Mouse (Mus musculus) T-cell, adult 2 months (primary cell): ENCODE data around the gene Amot.

Experiments used
- DNase-seq: peaks from one replicate; pipeline ENCODE4 v3.0.0; 2022; ENCODE audit warnings: low spot score

Gene Amot

DNA sequence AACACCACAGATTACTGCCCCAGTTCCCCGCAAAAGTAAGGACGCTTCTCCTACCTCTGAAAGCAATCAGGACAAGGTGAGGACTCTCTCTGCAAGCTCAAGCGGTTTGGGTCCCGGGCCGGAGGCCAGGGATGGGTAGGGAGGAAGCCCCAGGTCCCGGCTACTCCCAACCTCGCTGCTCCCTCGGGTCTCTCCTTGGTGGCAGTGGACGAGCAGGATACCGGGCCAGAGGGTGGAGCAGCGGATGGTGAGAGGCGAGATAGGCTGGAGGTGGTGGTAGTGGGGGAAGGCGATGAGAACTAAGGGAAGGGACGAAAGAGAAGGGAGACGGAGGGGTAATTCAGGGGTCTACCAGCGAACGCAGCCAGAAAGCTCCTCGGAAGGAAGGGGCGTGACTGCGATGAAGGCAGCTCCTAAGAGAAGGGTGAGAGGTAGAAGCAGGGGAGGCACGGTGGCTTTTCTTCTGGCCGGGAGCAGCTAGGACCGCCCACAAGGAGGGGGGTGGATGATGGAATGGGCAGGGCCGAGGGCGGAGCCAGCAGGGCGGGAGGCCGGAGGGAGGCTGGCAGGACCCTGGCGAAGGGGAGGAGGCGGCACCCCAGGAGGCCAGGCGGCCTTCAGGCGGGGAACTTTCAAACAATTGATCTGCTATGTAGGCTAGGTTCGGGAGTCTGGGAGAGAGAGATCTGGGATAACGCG, at the start of gene Amot:
Amot (minus strand) TSS at position 465 of the 699 bp plus-strand sequence.
- DNase-seq, result peak; percentile 38

DNA sequence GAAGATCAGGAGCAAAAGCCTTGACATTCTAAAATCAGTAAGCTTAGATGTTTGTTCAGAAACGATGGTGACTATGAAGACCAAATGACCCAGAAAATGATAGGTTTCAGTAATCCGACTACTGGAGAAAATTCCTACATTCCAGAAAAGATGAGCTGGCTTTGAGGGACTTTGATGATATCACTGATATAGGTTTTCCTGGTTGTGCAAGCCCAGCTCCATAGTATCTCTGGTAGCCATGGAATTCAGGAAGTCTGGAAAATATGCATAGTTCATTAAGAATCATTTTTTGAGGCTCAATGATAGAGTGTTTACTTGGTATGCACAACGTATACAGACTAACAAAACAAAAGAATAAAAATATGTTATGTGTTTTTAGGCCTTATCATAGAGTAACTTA, 40.1 kb upstream of the Amot start:
- DNase-seq, result no peak

DNA sequence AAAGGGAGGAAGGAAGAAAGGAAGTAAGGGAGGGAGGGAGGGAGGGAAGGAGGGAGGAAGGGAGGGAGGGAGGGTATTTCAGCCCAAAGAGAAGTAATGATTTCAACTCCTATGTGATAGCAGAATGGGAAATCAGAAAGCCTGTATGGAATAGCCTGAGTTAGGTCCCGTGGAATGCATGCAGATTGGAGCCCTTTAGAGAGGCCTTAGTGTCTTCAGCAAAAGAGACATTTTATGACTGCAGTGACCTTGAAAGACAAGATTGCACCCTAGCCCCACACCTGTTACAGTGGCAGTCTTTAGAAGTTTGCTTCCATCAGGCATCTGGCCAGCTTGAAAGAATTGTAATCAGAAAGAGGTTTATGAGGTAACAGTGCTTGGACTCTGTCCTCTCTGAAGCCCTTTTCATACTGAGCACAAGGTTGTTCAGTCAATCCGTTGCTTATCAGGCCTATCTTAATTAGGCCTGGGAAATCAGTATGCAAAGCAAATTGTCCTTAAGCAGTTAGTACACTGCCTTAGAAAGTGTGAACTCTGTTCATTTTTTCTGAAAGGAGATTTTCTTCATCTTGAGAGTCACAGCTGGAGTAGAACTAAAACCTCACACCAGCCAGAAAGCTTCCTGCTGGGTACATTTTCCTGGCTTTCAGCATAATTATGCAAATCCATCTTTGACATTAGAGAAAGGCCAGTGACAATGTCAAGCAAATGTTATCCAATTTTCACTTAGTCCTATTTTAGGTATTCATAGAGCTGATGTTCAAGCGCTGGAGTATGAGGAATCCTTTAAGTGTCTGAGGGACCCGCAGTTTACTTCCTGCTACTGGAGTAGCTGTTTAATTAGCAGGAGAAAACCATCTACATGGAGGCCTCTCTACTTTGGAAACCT, 38.9 kb upstream of the Amot start:
- no peak for DNase-seq

DNA sequence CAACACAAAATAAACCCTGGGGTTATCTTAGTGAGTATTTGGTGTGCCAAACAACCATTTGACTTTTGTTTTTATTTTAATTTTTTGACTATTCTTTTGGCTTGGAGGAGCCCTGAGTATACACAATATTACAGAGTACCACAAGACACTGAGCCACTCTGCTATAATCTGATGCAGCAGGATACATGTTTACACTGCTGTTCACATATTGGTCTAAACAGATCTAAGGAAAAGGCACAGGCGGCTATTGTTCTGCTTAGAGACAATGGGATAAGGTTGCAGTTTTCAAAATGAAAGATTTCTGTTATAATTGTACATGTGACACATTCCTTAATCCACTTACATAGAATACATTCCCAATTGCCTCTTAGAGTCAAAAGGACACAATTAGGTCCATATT, 36.1 kb upstream of the Amot start:
- DNase-seq, result no peak

DNA sequence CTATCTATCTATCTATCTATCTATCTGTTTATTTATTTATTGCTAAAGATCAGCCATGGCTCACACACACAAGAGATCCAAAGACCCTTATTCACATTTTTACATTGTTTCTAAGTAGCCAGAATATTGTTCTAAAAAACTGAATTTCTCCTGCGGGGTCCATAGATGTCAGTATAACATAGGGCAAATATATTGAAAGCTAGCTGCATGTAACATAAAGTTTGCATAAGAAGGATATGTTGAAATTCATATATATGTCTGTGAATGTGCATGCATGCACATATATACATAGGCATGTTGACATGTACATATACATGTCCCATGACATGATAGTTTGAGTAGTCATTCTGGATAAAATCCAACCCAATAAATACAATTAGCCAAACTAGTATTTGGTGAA, 35.3 kb upstream of the Amot start:
- DNase-seq, result no peak

DNA sequence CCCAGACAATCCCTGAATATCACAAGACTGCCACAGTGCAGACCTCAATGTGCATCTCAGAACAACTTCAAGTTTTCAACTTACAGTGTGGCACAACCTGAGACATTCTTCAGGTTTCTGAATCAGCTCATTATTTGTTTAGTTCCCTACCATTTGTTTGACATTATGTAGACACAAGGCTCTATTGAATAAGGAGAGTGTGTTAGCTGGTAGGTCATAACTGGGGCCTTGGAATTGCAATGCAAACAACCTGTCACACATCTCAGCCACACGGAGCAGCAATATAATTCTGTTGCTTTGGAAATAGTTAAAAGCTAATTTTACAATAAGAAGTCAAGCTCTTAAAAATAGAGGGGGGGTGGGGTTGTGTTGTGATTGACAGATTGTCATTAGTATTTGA, 24.6 kb upstream of the Amot start:
- DNase-seq, result no peak

DNA sequence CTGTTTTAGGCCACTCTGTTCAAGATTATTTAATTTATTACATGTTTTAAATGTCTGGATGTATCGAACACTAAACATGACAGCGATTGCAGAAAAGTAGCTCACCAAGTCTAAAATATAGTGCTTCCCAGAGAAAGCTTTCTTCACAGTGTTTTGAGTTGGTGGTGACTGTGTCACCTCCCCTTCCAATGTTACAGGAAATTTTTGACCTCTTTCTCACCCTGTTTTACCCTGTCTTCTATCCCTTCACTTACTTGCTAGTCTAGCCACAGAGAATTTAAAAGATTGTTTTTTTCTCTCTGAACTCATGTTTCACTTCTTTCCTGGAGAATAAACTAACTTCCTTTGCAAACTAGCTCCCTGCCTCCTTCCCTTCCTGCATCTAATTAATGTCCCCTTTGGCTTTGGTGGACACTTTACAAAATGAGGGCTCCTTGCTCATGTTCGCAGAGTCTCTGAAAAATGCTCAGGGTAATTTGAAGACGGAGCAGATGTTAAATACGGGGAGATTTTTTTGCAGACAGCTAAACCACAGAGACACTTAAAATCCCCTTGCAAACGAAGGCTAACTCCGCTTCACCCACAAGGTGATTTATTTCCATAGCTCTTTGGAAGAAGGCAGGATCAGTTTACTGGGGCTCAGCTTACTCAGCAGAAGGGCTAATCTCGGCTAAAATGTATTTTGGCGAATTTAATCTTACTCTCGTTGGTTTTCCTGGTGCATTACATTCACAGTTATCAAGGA, 11.5 kb upstream of the Amot start:
- DNase-seq, result no peak

DNA sequence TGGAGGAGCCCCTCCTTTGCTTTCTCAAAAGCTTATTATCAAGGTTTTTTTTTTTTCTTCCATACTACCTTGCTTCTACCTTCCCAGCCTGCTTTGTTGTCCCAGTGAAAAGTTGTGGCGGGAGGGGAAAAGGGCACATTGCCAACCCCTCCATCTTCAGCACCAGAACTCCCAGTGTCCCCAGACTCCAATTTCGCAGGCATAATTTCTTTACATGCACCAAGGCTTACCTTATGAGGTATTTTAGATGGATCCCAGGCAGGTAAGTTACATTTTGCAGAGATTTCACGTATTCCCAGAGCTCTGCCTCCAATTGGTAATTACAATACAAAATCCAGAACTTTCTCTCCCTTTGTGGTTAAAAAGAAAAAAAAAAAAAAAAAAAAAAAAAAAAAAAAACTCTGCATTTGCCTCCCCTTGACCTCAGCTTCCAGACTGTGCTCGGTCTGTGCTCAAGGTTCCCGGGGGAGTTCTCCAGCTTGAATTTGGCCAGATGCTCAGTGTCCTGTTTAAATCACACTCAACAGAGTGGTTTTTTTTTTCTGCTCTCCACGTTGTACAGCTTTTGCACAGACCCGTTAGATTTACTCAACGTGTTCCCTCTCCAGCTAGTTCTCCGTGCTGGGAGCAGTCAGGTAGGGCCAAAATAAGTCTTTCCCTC, 10.6 kb upstream of the Amot start:
- DNase-seq, result no peak

DNA sequence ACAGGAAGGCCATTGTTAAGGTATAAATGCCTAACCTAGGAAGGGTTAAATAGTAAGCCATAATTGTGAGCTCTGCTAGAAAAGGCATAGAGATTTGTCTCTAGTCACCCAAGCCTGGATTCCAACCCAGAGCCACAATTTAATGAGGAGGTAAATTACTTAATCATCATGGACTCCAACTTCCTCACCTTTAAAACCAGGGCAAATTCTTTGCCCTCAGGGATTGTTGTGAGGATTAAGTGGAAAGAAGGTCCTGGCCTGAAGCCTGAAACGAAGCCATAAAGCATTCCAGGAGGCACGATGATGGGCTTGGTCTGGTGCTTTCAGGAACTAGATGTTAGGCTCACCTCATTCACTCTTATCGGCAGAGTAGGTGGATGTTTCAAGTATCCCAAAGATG, 5.7 kb upstream of the Amot start:
- no peak for DNase-seq

DNA sequence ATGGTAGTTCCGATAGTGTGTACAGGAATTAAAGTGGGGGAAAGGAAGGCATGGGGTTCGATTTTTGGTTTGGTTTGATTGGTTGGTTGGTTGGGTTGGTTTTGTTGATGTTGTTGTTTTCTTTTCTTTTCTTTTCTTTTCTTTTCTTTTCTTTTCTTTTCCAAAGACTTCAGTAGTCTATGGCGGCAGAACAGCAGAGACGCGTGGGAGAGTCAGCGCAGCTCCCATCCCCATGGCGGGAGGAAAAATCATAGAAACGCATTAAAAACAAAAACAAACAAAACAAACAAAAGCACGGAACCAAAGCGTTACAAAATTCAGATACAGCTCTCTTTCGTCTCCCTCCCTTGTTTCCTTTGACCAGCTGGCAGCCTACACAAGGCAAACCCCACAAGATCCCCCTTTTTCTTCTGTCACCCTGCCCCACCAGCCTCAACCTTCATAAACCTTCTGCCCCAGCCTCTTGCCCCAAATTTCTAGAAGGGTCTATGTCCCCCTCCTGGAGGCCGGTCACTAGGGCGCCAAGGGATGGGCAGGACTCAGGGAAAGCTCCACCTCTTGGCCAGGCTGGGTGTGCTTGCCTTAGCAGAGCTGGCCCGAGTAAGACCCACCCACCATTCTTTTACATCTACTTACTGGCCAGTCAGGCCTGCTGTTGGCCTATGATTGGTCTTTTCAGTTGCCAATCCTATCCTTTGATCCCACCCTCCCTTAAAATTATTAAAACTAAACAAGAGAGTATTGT, 648 bp upstream of the Amot start:
- DNase-seq, result peak; percentile 1

DNA sequence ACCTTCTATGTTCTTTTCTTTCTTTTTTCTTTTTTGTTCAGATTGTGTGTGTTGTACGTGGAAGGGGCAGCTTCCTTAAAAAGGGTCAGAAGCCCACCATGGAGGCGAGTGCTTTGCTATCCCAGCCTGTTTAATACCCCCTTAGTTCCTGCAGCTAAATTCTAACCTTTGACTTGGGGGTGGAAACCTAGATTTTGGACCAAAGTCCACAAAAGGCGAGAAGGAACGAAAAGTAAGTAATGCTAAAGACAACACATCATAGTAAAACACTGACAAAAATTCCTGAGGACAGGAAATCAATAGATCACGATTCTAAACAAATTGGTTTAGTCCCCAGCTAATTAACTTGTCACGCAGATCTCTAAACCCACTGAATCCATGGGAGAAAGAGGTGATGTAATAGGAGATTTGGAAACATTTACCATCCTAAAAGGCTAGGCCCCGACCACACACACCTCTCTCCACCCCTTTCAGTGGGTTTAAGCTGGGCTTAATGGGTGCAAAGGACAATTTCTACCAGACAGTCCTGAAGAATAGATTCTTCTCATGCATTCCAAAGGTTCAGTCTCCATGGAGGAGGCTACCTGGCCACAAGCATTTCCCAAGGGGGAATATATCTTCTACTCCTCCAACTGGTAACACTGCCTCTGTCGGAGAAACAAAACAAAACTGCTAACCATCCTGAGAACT, 3.2 kb downstream of the Amot start:
- DNase-seq, result no peak

DNA sequence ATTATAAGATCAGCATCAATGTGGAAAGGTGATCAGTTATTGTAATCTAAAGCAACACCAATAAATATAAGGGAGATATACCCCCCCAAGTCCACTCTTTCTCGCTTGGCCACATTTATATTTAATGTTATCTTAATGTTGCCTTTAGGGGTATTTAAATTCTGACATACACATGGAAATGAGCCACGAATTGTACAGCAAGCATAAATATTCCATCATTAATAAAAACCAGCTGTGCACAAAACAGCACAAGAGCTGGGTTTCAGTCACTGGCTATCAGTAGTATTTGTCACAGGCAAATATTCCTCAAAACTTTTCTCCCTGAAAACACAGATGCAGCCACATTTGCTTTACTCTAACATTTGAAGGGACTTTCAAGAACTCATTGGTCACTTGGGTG, 5.9 kb downstream of the Amot start:
- DNase-seq, result no peak

DNA sequence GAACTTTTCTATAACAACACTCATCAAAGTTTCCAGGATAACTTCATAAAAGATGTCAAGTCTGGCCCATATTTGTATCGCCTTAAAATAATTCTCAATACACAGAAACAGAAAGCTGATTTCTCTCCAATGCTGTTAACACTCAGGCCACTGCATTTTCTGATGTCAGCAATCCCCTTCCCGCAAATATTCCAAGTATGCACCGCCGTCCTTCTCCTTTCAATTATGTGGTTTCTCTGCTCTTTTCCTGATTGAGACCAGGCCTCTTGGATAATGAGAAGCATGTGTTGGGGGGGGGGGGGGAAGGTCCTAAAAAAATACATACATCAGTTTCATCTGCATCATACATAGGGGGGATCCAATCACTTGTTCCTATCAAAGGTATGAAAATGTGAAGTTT, 6.3 kb downstream of the Amot start:
- no peak for DNase-seq

DNA sequence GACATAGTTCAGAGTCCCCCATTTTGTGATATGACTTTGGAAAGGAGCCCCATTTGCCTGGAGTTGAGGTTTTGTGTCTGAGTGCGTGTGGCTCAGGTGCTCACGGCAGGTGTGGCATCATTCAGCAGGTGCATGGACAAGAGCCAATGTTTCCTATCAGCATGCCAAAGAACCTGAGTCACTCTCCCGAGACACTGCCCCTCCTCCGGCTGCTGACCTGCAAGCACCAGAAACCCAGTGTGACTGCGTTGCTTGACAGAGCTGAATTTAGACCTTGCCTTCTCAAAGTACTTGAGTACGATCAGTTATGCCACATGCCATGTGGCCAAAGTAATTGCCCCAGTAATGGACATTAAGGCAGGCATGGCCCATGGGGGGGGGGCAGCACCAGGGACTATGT, 7.5 kb downstream of the Amot start:
- DNase-seq, result no peak

DNA sequence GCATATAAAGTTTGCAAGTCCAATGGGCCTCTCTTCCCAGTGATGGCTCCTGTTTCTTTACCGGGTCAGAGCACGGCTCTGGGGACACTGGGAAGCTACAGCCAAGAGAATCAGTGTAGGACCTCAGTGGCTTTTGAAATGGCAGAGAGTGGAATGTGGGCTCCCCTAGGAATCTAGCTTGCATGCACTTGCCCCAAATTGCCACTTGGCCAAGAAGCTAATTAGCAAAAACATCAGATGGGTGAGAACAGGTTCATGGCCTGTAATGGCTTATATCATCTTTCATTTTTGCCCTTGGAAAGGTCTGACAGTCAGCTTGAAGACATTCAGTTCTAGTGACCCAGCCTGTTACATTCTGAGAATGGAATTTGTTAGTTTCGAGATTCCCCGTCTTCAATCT, 9.6 kb downstream of the Amot start:
- DNase-seq, result no peak

DNA sequence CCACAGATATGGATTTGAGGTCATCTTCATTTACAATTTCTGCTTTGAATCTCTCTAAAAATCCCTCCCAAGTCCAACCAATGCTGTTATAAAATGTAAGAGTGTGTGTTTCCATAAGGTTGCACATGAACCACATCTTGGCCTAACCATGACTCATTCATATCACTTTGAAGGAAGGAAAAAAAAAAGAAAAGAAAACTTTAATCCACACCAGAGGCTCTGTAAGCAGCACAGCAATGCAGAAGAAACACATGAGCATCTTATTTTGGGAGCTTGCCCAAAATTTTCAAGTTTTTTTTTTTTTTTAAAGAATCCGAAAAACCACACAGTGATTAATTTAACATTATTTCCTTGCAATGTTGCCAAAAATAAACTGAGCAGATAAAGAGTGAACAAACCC, 14.2 kb downstream of the Amot start:
- no peak for DNase-seq

DNA sequence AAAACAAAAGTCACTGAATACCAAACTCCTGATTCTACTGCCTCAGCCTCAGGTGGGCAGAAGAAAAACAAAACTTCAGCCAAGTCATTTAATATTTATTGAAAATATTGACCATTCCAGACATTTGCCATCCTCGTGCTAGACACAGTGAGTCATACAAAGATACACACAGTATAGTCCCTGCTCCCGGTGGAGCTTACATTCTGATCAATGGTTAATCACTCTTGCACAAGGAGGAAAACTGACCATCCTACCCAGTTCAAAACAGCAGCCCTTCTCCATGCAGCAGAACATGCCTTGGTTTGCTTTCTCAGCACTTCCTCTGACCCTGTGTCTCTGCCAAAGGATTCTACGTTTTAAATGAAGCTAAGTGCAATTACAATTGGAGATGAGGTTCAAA, 14.6 kb downstream of the Amot start:
- no peak for DNase-seq

DNA sequence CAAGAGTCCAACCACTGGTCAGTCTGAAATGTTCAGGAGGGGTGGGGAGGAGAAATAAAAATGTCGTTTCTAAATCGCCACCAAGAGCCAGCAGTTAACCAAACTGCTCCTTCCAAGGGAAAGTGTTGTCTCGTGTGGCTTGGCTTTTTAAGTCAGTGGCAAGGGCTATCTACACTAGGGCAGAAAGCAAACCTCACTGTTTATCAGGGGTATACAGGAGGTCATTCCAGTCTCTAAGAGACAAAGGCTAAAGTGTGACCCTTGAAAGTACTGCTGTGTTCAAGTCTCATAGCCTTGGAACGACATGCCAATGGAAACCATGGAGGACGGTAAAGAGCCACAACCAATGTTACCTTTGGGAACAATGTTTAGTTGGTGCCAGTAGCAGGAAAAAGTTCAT, 15.0 kb downstream of the Amot start:
- no peak for DNase-seq

DNA sequence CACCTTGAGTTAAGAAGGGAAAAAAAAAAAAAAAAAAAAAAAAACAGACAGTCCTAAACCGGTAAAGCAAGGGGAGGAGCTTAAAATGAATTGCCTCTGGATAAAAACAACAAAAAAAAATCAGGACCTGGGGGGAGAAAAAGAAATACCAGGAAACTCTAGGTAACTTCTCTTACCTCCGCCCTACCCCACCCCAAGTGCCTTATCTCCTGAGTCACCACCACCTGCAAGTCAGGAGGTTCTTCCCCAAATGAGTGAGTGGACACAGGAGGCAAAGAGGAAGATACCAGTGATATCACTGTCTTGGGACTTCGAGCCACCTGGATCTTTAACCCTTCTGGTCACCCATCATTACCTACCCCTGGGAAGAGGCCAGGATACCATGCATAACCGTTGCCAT, 19.5 kb downstream of the Amot start:
- DNase-seq, result no peak

DNA sequence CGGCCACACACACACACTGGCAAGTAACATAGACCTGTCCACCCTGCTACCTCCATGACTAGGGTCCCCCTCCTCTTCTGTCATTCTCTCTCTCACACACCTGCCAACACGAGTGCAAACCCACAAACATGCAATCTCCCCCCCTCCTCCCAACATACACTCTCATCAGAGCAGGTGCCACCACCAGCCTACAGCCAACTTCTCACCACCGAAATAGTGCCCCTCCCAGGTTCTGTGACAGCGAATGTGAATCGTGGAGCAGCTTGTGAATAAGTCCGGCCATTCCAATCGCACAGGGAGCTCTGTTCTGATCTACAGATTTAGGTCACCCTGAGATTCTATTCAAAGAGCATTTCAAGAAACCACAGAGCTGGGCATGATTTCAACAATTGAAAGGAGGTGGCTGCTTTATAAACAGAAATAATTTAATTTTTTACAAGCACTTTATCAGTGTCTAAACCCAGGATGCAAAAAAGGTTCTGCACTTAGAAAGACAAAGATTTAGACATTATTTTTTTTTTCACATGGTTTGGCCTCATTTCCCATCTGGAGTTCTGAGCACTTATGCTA, 21.4 kb downstream of the Amot start:
- no peak for DNase-seq

DNA sequence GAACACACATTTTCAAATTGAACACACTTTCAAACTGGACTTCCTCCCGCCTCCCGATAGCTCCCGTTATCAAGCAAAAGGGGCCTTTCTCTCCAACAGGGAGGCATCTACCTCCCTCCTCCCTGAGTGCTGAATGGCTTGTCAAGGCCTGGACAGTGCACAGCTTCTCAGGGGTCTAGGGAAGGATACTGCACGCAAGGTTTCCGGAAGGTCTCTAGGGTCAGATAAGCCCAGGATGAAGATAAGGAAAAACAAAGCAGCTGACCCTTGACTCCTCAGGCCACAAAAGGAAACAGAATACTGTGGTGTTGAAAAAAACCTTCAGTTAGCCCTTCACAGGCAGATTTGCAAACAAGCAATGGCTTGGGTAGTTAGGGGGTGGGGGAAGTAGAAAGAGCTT, 22.6 kb downstream of the Amot start:
- DNase-seq, result no peak
